Mouse (Mus musculus): ENCODE data around the gene Syngr4.

DNA sequence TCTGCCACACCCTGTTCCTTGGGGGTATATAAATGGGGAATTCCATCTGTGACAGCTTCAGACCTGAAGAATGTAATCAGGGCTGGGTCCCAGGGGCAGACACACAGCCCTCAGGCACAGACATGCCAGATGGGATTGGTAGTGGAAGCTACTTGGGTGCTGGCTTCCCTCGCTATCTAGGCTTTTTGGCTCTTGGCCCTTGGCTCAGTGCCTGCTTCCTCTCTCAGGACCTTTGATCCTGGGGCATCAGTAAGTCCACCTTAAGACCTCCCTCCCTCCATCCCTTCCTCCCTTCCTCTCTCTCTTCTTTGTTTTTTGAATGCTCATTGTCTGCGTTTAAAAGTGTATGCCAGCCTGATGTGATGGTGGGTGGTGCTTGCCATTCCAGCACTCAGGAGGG lies 43.3 kb upstream of the Syngr4 start:
- TF ChIP-seq CTCF (IDR thresholded peaks at IDR 0.05; ENCODE audit: low read depth), result no peak
- no peak for TF ChIP-seq EP300 (IDR thresholded peaks at IDR 0.05; ENCODE audit: low read depth)

All from heart, postnatal 0 days (tissue).